ENCODE assay signal across 9 mouse cellular contexts in the genomic region with DNA sequence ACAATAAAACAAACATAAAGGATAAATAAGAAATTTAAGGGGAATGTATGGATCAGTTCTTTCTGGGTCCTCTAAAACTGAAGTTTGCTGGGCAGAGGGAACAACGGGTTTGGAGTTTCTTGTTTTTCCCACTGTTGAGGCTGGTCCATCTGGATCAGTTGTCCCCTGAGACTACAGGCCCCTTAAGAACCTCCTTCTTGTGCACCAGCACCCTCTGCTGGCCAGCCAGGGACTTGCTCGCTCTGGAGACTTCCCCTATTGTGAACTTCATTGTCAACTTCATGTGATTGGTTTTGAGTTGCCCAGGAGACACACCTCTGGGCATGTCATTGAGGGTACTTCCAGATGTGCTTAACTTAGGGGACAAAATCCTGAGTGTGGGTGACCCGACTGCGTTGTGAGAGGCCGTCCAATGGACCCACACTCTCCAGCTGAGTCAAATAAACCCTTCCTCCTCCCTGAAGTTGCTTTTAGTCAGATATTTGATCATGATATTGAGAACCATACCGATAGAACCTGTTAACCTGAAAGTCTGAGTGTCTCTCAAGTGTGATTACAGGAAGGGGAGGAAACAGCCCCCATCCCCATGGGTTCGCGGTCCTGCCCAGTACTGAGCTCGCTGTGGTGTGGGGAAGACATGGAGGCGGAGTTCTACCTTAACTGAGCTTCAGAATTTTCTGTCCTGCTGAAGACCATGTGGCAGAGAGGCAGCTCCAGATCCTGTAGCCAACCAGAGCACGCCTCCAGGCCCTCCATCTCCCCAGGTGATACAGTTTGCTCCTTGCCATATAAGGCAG. TPM values are rescaled to one million over a fixed set of nuclear protein-coding genes. Genes with fewer than 3 reads are reported as not detected.
DNase-seq lines count a peak whose midpoint lies in the region; ATAC-seq and TF ChIP-seq lines count a peak whose summit lies in the region.
"Had no signal": no experiment of that assay in that cellular context is flagged by ENCODE, and none has a peak within 500 bp of the region (broad histone marks: within the 10 kb centered on the region; RNA-seq: fewer than 3 reads in every experiment).

No protein-coding gene starts in this region.

- peak; percentile 52 for DNase-seq in G1E (ENCODE audit: low spot score)
- peak; percentile 10 for DNase-seq in brain, embryonic 18.5 days (ENCODE audit: low read depth, low spot score)
- DNase-seq in fibroblast of lung, adult 2 months (ENCODE audit: low read depth), result peak; percentile 11
- peak; percentile 85 for DNase-seq in heart, postnatal 4 days
- DNase-seq in layer of hippocampus, adult 8-10 months (ENCODE audit: low spot score in 2 of 2), result peak; percentile 31 to 59
- peak; percentile 71 for DNase-seq in lung, postnatal 25 days (ENCODE audit: low spot score)
- peak; percentile 82 for DNase-seq in retina, postnatal 1 day
- DNase-seq in thymus, postnatal 36 days, result peak; percentile 45 to 51

- peak; percentile 66 for ATAC-seq in G1E (ENCODE audit: extremely low read depth, insufficient number of reproducible peaks, low FRiP score, poor library complexity, severe bottlenecking)

- H3K4me3 ChIP-seq in G1E (ENCODE audit: low read depth, low read length), result no peak overlapping the region
- H3K4me3 ChIP-seq: limb, embryonic 15.5 days had no signal

- no peaks in the 10 kb centered on the region for H3K9me3 ChIP-seq in G1E (replicated peaks)
- H3K9me3 ChIP-seq: limb, embryonic 15.5 days had no signal

- H3K27me3 ChIP-seq in G1E (ENCODE audit: insufficient read depth, low read length), result peaks cover 2% of the 10 kb centered on the region; the same call in 1 of the 2 replicates
- H3K27me3 ChIP-seq: limb, embryonic 15.5 days had no signal

- peak; percentile 96 for TF ChIP-seq CTCF in G1E (IDR thresholded peaks at IDR 0.05; ENCODE audit: low read depth, low read length)

- no peaks in the 10 kb centered on the region for H3K36me3 ChIP-seq in G1E (replicated peaks)
- H3K36me3 ChIP-seq: limb, embryonic 15.5 days had no signal

- no peaks in the 10 kb centered on the region for H3K4me1 ChIP-seq in G1E (ENCODE audit: insufficient read depth, low read depth, low read length)
- H3K4me1 ChIP-seq: limb, embryonic 15.5 days had no signal

RNA-seq across cellular contexts. Expression of a gene that starts 31.4 kb away (rescaled TPM):
- not detected in 2 replicates for total RNA-seq in G1E (2014; fragmentation: Nextera tagmentation)
- 0.22 and 0.46 TPM in 2 replicates for total RNA-seq in G1E (2017)
- 0.01 and 0.02 TPM in 2 replicates for polyA plus RNA-seq in G1E (2012)
- not detected for total RNA-seq in heart, postnatal 4 days (2021)
- 10 to 100 TPM; 11.0 to 13.0 (median 11.6) TPM for total RNA-seq in layer of hippocampus, adult 8-10 months (2022)

Comparison
In these comparisons a context has a peak if more than half of its experiments do, and no peak if none do; other contexts are left out.
1. DNase-seq: peak in every context shown above with its lines; median percentile 85 in heart, postnatal 4 days; 82 in retina, postnatal 1 day; 71 in lung, postnatal 25 days; 52 in G1E; 48 in thymus, postnatal 36 days; 45 in layer of hippocampus, adult 8-10 months; 11 in fibroblast of lung, adult 2 months; 10 in brain, embryonic 18.5 days.
2. RNA of a gene that starts 31.4 kb away (total RNA-seq): 11.0 to 13.0 TPM in layer of hippocampus, adult 8-10 months; 0.22 to 0.46 TPM in G1E and not detected in heart, postnatal 4 days; every median in the first group is over 4 times any median in the second.